Mouse (Mus musculus) megakaryocyte progenitor cell, adult 5-6 weeks (primary cell): Measurements from ENCODE around the gene Ubd. TPM values are rescaled to one million over a fixed set of nuclear protein-coding genes. Genes with fewer than 3 reads are reported as not detected.

Experiments
- total RNA-seq, 2 experiments: library from RNA; stranded (forward) in 1 of 2; stranded (reverse) in 1 of 2; fragments of 157-497, 149-512 nt in 1 of 2; fragments of 200-1000 nt in 1 of 2; gene quantifications; 2 replicates each; pipeline versions ENCODE4 v1.2.3 to v1.2.4; 2015 to 2017

Gene Ubd
- total RNA-seq, 2 experiments from 2014 or later = not detected

Other genes starting within 250 kb of the Ubd start
- 82.1 and 83.5 TPM in 2 replicates for gene Ppp1r11, start 242.2 kb upstream of the Ubd start, total RNA-seq (2015)
- gene Ppp1r11, start 242.2 kb upstream of the Ubd start, total RNA-seq (2017) = 57.1 and 87.6 TPM in 2 replicates
- 105 and 108 TPM in 2 replicates for gene Znrd1, start 235.3 kb upstream of the Ubd start, total RNA-seq (2015)
- 37.2 and 53.9 TPM in 2 replicates for gene Znrd1, start 235.3 kb upstream of the Ubd start, total RNA-seq (2017)
- gene Znrd1as, start 235.3 kb upstream of the Ubd start, total RNA-seq (2015) = 3.3 and 5.5 TPM in 2 replicates
- 6.2 and 8.6 TPM in 2 replicates for gene Znrd1as, start 235.3 kb upstream of the Ubd start, total RNA-seq (2017)
- gene 2410137M14Rik, start 212.7 kb upstream of the Ubd start, total RNA-seq (2015) = not detected in 2 replicates
- not detected in 2 replicates for gene 2410137M14Rik, start 212.7 kb upstream of the Ubd start, total RNA-seq (2017)
- not detected in 2 replicates for gene H2-M5, start 204.4 kb upstream of the Ubd start, total RNA-seq (2015)
- gene H2-M5, start 204.4 kb upstream of the Ubd start, total RNA-seq (2017) = not detected in 2 replicates
- 0.22 TPM in 1 of 2 replicates, not detected in the other for gene Zfp57, start 192.7 kb upstream of the Ubd start, total RNA-seq (2015)
- gene Zfp57, start 192.7 kb upstream of the Ubd start, total RNA-seq (2017) = 0.25 TPM in 1 of 2 replicates, not detected in the other
- gene Mog, start 170.5 kb upstream of the Ubd start, total RNA-seq (2015) = not detected in 2 replicates
- gene Mog, start 170.5 kb upstream of the Ubd start, total RNA-seq (2017) = not detected in 2 replicates
- 2.6 and 4.3 TPM in 2 replicates for gene Gabbr1, start 147.9 kb upstream of the Ubd start, total RNA-seq (2015)
- gene Gabbr1, start 147.9 kb upstream of the Ubd start, total RNA-seq (2017) = 0.25 and 0.91 TPM in 2 replicates
- gene Olfr90, start 105.4 kb upstream of the Ubd start, total RNA-seq (2015) = not detected in 2 replicates
- not detected in 2 replicates for gene Olfr90, start 105.4 kb upstream of the Ubd start, total RNA-seq (2017)
- not detected in 2 replicates for gene Olfr91, start 95.6 kb upstream of the Ubd start, total RNA-seq (2015)
- not detected in 2 replicates for gene Olfr91, start 95.6 kb upstream of the Ubd start, total RNA-seq (2017)
- gene Olfr92, start 73.8 kb upstream of the Ubd start, total RNA-seq (2015) = not detected in 2 replicates
- gene Olfr92, start 73.8 kb upstream of the Ubd start, total RNA-seq (2017) = not detected in 2 replicates
- not detected in 2 replicates for gene Olfr93, start 32.4 kb upstream of the Ubd start, total RNA-seq (2015)
- not detected in 2 replicates for gene Olfr93, start 32.4 kb upstream of the Ubd start, total RNA-seq (2017)
- gene Olfr94, start 7.1 kb downstream of the Ubd start, total RNA-seq (2015) = not detected in 2 replicates
- not detected in 2 replicates for gene Olfr94, start 7.1 kb downstream of the Ubd start, total RNA-seq (2017)
- not detected in 2 replicates for gene Olfr95, start 19.2 kb downstream of the Ubd start, total RNA-seq (2015)
- gene Olfr95, start 19.2 kb downstream of the Ubd start, total RNA-seq (2017) = not detected in 2 replicates
- gene Olfr96, start 26.3 kb downstream of the Ubd start, total RNA-seq (2015) = not detected in 2 replicates
- gene Olfr96, start 26.3 kb downstream of the Ubd start, total RNA-seq (2017) = not detected in 2 replicates
- gene Olfr97, start 43.4 kb downstream of the Ubd start, total RNA-seq (2015) = not detected in 2 replicates
- not detected in 2 replicates for gene Olfr97, start 43.4 kb downstream of the Ubd start, total RNA-seq (2017)
- gene Olfr98, start 69.9 kb downstream of the Ubd start, total RNA-seq (2015) = not detected in 2 replicates
- not detected in 2 replicates for gene Olfr98, start 69.9 kb downstream of the Ubd start, total RNA-seq (2017)
- 11.0 and 11.6 TPM in 2 replicates for gene H2-M3, start 76.3 kb downstream of the Ubd start, total RNA-seq (2015)
- 23.5 and 27.3 TPM in 2 replicates for gene H2-M3, start 76.3 kb downstream of the Ubd start, total RNA-seq (2017)
- gene Olfr99, start 89.6 kb downstream of the Ubd start, total RNA-seq (2015) = not detected in 2 replicates
- gene Olfr99, start 89.6 kb downstream of the Ubd start, total RNA-seq (2017) = not detected in 2 replicates
- not detected in 2 replicates for gene Olfr101, start 110.4 kb downstream of the Ubd start, total RNA-seq (2015)
- not detected in 2 replicates for gene Olfr101, start 110.4 kb downstream of the Ubd start, total RNA-seq (2017)
- not detected in 2 replicates for gene Olfr102, start 123.2 kb downstream of the Ubd start, total RNA-seq (2015)
- gene Olfr102, start 123.2 kb downstream of the Ubd start, total RNA-seq (2017) = not detected in 2 replicates
- not detected in 2 replicates for gene Olfr103, start 145.8 kb downstream of the Ubd start, total RNA-seq (2015)
- not detected in 2 replicates for gene Olfr103, start 145.8 kb downstream of the Ubd start, total RNA-seq (2017)
- not detected in 2 replicates for gene Olfr104-ps, start 165.7 kb downstream of the Ubd start, total RNA-seq (2015)
- not detected in 2 replicates for gene Olfr104-ps, start 165.7 kb downstream of the Ubd start, total RNA-seq (2017)
- gene Olfr105-ps, start 185.1 kb downstream of the Ubd start, total RNA-seq (2015) = not detected in 2 replicates
- gene Olfr105-ps, start 185.1 kb downstream of the Ubd start, total RNA-seq (2017) = not detected in 2 replicates
- not detected in 2 replicates for gene Olfr106-ps, start 196.5 kb downstream of the Ubd start, total RNA-seq (2015)
- not detected in 2 replicates for gene Olfr106-ps, start 196.5 kb downstream of the Ubd start, total RNA-seq (2017)
- not detected in 2 replicates for gene Olfr107, start 205.3 kb downstream of the Ubd start, total RNA-seq (2015)
- gene Olfr107, start 205.3 kb downstream of the Ubd start, total RNA-seq (2017) = not detected in 2 replicates